Mouse (Mus musculus) adrenal gland, adult (tissue): ENCODE measurements around the gene Vangl2.

Experiments
- DNase-seq, 2 experiments: peaks; one replicate each; pipeline ENCODE4 v3.0.0; 2022 to 2023; ENCODE audit warnings: low spot score in 1 of 2; ENCODE audit not compliant: inconsistent age in 2 of 2

Vangl2 gene

DNA sequence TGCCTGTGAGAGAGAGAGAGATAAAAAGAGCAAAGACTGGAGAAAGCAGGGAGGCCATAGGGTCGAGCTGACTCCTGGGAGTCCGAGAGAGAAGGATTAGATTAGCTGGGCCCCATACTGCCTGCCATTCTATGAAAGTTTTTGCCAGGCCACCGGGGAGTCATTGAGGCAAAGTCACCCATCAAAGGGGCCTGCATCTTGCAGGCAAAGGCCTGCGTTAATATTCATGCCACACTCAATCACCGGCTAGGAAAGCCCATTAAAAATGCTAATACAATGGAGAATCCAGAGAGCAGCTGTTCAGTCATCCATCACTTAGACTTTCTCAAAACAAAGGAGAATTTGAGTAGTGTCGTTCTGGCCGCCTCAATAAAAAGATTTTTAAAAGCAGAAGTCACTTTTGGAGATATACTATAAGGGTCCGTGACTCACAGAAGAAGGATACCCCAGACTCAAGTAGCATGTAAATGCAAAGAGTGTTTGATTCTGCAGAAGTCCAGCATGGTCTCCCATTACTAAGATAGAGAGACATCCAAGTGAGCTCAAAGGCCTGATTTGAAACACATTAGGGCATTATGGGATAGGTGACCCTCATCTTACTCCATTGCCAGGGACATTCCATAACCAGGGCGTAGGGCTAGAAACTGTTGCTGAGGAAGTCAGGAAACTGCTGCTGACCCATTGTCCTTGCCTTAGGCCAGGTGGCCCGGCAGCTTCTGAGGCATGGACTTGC lies 57.2 kb downstream of the Vangl2 start:
- no peak for DNase-seq

DNA sequence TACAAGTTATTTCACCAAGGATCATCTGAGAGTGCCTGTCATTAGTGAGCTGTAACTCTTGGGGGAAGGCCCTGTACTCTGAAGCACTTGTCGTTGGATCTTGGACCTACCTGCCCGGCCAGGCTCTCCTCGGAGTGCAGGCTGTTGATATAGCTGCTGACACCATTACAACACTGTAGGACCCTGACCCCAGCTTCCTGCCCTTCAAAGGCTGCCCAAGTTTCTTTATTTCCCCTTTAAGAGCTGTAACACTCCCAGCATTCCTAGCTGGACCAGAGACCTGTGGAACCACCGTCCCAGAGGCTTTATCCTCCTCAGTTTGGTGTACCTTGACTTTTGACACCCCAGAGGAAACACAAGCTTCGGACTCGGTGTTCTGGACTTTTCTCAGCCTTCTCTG lies 59.0 kb downstream of the Vangl2 start:
- no peak for DNase-seq

DNA sequence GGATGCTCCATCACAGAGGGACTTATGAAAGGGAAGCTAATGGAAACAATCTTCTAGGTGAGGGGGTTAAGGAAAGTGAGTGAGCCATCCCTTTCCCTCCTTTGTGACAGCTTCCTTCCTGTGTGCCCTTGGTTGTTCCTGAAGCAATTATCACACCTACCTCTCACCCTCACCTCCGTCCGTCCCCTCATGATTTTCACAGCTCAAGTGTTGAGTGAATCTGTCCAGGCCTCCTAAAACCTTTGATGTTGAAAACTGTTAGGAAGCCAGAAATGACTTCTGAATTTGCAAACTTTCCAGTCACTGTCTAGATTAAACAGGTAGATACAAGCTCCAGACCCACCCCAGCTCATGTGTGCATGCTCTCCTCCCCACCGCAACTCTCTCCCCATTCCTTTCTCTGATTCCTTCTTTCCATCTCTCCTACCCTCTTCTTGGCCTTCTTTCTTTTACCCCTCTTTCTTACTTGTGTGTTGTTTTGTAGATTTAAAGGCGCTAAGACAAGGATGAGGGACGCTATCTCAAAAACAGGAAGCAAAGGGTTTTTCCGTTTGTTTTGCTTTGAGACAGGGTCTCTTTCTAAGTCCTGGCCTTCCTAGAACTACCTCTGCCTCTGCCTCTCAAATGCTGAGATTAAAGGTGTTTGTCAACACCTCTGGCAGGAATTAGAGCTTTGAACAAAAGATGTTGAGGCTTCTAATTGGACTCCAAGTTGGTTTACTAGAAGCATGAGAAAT lies 62.0 kb downstream of the Vangl2 start:
- no peak for DNase-seq

DNA sequence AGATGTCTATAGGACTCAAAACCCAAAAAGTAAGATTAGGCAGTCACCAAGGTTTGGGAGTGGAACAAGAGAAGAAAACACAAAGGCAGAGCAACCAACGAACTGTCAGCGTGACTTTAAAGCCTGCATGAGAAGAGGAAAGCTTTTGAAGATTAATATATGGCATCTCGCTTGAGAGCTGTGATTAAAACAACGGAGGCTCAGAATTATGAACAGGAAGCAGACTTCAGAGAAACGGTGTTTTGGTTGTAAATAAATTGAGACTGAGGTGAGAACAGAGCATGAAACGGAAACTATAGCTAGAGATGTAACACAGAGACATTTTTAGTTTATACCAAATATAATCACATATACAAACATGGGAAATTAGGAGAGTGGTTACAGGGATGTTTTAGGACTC lies 64.6 kb downstream of the Vangl2 start:
- DNase-seq, result no peak

- no peak for DNase-seq
These were observed 66.5 kb downstream of the Vangl2 start for GRCm38 (mm10) chr1:171961704-171962103.

GRCm38 (mm10) chr1:171960726-171961125 lies 67.5 kb downstream of the Vangl2 start:
- no peak for DNase-seq

DNA sequence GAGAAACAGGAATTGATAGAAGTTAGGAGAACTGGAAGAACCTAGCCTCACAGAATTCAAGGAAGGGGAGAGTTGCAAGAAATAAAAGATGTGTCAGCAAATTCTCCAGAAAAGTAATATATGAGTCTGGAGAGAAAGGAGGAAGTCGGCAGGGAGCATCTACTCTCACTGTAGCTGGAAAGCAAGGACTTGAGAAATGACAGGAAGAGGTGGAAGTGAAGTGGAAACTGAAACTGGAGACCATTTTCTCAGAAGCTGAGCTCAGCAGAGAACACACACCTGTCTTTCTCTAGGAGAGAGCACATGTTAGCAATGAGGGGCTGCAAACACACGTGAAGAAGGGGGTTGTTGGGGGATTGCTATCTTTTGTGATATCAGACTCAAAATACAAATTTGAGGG lies 70.8 kb downstream of the Vangl2 start:
- DNase-seq, result no peak

- no peak for DNase-seq
These were observed 73.2 kb downstream of the Vangl2 start for GRCm38 (mm10) chr1:171955071-171955470.
